Mouse (Mus musculus): ENCODE measurements at regions not wholly inside any gene's neighbourhood (a gene's known extent, or its start where the extent isn't known, plus 50 kb on each side); places are given as distances from the start of the nearest gene placed in this dataset.

DNA sequence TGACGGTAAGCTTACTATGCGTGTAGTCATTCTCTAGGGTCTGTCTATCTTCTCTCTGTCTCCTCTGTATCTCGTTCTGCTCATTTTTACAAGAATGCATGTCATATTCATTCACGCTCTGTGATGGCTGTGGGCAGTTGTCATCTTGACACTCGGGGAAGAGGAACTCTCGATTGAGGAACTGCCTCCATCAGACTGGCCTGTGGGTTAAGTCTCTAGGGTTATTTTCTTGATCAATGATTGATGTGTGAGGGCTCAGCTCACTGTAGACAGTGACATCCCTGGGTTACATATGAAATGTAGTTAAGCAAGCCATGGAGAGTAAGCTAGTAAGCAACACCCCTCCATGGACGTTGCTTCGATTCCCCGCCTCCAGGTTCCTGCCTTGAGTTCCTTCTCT lies 178.0 kb upstream of the Rreb1 start:
- in situ Hi-C loops (cut with MboI; ENCODE audit: unreplicated experiment in 2 of 2): no loop called here

DNA sequence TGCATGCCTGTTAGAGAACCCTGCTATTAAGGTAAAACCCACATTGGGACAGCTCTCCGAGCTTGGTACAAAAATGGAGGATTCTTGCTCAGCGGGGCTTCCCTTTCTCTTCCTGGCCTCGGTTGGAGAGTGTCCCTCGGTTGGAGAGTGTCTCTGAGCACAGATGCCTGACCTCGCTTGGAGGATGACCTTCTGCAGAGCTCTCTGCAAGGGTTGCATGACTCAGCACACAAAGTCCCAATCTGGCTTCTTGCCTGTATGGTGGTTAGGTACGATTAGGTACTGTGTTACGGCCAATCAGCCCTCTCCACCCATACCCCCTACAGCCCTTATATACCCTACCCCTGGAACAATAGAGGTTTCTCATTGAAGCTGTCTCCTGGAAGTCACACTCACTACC lies 177.1 kb upstream of the Rreb1 start:
- in situ Hi-C loops (cut with MboI; ENCODE audit: unreplicated experiment in 2 of 2): no loop called here

DNA sequence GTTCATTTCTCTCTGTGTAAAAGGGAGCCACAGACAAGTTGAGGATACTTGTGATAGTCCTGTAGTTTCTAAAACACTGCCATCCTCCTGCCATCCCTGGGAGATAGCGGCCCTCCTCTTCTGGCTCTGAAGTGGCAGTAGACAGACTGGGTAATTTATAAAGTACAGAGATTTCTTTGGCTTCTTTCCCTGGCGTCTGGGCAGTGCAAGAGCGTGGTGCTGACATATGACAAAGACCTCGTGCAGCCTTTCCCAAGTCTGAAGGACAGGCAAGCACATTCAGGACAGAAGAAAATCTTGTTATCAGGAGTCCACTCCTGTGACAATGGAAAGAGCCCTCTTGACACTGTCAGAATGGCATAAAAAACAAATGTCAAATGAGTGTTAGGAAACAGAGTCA lies 175.9 kb upstream of the Rreb1 start:
- in situ Hi-C loops (cut with MboI; ENCODE audit: unreplicated experiment in 2 of 2): no loop called here

DNA sequence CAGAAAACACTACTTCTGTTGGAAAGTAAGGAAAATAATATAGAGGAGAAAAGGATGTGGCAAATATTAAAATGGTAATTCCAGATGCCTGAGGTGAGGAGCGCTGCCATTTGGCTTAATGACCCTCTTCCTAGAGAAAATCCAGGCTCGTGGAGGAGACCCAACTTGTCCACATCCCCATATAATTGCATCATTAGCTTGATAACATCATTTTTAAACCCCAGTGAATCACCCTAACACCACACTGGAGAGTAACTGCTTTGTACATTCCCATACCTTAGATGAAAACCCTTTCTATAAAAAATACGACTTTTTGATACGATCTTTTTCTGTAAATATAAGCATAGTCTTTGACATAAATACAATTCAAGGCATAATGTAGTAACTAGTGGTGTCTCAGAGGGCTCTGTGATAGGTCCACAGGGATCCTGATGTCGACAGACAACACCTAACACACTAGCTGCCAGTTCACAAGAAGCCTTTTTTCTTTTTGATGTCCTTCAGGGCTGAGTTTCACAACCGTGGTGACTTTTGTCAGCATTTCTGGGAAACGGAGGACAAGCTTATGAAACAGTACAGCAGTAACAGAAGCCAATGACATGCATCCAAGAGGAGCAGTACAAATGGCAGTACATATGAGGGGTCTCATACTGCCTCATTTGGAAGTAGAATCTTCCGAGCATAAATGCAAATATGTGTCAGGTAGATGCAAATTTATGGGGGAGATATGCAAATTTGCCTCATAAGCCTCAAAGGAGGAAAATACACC lies 174.8 kb upstream of the Rreb1 start:
- in situ Hi-C loops (cut with MboI; ENCODE audit: unreplicated experiment in 2 of 2): no loop called here

DNA sequence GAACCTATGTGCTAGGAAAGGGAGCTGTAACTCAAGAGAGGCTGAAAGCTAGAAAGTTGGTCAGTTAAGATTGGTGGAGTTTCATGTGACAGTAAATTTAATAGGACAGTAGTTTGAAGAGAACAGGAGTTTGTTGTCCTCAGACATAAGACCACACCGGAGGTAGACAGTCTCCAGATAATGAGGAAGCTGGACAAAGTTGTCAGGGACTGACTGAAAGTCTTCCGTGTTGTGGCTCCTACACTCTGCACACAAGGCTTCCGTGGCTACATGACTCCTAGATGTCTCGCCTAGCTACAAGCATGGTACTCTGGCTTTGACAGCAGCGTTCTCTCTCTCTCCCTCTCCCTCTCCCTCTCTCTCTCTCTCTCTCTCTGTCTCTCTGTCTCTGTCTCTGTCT lies 171.9 kb upstream of the Rreb1 start:
- in situ Hi-C loops (cut with MboI; ENCODE audit: unreplicated experiment in 2 of 2): no loop called here

DNA sequence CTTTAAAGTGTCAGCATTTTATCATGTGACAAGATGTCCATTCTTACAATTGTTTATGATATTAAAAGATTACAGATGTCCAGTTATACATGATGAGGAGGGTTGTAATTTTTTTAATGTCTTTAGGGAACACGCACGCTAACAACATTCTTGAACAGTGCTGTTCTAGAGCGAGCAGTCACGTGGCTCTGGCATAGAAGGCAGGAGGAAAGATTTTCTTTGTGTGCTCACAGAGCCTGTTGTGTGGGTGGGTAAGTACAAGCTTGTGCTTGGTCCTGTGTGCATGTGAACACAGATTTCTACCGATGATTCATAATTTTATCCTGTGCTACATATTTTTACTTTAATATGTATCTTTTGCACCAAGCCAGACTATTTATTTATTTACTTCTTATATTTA lies 169.1 kb upstream of the Rreb1 start:
- in situ Hi-C loops (cut with MboI; ENCODE audit: unreplicated experiment in 2 of 2): no loop called here

DNA sequence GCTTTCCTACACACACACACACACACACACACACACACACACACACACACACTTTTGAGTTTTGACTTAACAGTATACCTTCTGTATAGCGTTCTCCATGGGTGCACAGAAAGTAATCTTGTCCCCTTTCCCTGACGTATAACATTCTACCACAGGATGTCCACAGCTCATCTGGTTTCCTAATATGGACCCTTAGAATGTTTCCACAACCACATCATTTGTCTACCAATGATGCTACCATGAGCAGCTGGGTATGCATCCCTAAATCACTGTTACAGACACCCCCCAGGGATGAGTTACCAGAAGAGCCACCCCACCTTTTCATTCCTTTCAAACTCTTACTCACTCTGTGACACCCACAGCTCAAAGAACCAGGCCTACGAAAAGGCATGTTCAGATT lies 166.8 kb upstream of the Rreb1 start:
- in situ Hi-C loops (cut with MboI; ENCODE audit: unreplicated experiment in 2 of 2): no loop called here

DNA sequence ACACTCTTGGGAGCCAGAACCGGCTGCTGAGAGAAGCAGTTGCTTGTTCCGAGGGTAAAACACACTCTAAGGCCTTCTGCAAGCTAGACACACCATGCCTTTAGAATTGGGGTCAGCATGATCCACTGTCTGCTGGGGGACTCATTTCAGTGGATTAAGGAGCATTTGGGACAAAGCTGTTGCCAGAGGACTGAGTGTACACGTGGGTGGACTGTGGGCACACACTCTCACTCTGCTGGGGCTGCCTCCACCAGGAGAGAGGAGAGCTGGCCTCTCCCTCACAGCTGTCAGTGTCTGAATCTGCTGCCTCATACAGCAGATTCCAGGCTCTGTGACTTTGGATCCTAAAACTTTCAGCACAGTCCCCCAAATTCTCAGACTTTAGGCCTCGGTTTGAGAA lies 161.2 kb upstream of the Rreb1 start:
- in situ Hi-C loops (cut with MboI; ENCODE audit: unreplicated experiment in 2 of 2): no loop called here

DNA sequence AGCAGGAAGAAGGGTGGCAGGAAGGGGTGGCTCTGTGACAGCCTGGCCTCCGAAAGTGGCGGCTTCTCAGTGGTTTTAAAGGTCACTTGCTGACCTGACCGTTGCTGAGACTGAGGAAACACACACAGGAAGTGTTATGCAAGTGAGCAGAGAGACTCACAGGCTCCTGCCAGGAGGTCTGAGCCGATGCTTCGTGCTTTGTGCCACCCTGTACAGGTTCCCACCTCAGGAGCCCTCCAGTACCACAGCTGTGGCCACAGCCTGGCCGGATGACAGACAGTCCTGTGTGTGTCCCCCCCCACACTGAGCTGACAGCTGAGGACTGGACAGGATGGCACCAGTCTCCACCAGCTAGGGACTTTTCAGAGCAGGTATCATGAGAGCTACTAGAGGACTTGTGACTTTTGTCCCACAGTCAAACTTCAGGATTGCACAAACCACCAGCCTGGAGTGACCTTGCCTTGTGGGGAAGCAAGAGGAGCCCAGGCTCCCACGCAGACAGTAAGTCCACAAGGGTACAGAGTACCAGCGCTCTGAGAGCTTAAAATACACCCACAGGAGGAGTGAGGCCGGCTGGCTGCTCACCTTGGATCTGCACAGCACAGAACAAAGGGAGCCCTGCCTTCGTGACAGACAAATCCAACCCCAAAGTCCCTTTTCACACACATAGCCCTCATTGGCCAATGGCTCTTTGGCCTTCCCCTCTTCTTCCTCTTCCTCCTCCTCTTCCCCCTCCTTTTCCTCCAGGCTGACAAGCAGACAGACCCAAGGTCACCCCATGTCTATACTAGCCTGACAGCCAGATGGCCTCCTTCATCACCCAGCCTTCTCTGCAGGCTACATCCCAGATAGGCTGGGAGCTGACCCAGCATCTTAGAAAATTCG lies 158.1 kb upstream of the Rreb1 start:
- in situ Hi-C loops (cut with MboI; ENCODE audit: unreplicated experiment in 2 of 2): no loop called here

DNA sequence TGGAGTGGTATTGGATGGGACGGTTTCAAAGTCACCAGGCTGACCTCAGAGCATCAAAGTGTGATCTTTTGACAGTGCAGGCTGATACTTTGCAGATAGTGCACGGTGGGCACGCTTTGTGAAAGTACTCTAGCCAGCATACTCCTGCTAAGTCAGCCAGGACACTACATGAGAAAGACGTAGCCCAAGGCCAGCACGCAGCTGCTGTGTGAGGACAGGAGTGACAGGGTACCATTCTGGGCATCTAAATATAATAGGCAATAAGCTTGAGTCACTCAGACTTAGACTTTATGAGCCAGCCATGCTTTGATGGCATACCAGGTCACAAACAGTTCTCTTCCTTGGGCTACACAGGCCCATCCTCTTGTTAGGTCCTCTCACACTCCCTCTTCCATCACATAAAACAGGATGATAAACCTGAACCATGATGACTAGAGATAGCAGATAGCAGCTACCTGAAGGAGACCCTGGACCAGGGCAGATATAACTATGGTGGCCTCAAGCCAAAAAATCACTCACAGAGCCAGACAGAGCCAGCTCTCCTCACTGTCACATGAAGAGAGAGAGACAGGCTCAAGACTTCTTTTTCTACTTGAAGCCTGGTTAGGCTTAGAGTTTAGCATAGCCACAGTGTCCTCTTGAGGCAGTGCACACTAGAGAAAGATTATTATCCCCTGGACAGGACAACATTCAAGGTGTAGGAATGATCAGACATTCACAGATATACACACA lies 156.7 kb upstream of the Rreb1 start:
- in situ Hi-C loops (cut with MboI; ENCODE audit: unreplicated experiment in 2 of 2): no loop called here

DNA sequence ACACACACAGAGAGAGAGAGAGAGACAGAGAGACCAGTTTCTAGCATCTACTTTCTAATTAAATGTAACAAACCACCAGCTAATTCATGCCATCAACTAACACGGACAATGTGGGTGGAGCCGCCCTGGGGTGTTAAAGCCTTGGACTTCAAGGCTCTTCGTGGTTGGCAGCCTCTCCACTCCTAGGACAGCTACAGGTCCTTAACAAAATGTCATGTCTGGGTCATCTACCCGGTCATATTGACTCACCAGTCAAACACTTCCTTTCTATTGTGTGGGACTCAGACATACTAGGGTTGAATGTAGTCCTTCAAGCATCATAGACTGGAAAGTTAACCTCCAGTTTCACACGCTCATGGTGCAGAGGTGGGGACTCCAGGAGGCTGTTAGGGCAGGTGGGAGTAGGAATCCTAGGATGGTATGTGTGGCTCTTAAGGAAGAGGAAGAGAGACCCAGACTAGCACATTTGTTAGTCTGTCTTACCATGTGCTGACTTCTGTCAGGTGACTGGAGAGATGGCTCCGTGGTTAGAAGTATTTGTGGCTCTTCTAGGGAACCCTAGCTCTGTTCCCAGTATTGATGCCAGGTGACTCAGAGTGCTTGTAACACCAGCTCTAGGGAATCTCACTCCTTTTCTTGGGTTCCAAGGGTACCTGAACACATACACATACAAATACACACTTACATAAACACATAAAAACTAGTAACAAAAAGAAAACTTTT lies 155.7 kb upstream of the Rreb1 start:
- in situ Hi-C loops (cut with MboI; ENCODE audit: unreplicated experiment in 2 of 2): no loop called here

DNA sequence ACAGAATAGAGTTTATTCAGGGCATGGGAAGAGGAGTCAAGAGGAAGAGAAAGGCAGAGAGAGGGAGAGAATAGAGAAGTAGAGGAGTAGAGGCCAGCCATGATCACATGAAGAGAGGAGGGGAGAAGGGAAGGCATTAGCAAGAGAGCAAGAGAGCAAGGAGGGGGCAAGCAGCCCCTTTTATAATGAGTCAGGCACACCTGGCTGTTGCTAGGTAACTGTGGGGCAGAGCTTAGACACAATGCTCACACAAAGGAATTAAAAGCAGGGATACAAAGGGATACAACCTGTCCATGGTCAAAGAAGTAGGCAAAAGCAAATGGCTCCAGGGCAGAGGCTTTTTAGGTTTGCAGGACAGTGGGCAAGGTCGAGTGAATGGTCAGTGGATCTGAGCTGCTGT lies 153.5 kb upstream of the Rreb1 start:
- in situ Hi-C loops (cut with MboI; ENCODE audit: unreplicated experiment in 2 of 2): no loop called here

DNA sequence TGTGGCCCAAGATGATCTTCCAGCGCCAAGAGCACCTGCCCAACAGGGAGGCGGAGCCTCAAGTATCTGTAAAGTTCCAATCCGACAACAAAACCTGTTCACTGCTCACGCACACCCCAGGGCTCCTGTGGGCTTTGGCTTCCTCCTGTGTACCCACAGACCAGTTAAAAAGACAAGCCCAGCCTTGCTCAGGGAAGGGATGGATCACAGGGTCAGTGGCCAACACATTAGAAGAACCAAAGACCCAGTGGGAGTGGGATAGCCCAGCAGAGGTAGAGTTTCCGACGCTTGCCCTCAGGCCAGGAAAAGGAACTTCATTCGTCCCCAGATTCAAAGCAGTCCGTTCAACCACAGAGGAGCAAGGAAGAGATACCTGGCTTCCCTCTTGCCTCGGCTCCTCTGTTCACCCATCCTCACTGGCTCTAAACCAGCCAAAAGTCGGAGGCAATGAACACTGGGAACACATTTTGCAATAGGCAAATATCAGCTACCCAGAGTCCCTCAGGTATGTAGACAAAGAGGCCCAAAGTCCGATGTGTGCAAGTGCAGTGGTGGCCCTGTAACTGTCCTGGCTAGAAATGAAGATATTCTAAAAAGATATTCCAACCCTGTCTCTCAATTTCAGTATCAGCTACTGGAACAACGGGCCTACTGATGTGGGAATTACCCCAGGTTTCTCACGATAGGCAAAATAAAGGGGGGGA lies 152.5 kb upstream of the Rreb1 start:
- in situ Hi-C loops (cut with MboI; ENCODE audit: unreplicated experiment in 2 of 2): no loop called here

DNA sequence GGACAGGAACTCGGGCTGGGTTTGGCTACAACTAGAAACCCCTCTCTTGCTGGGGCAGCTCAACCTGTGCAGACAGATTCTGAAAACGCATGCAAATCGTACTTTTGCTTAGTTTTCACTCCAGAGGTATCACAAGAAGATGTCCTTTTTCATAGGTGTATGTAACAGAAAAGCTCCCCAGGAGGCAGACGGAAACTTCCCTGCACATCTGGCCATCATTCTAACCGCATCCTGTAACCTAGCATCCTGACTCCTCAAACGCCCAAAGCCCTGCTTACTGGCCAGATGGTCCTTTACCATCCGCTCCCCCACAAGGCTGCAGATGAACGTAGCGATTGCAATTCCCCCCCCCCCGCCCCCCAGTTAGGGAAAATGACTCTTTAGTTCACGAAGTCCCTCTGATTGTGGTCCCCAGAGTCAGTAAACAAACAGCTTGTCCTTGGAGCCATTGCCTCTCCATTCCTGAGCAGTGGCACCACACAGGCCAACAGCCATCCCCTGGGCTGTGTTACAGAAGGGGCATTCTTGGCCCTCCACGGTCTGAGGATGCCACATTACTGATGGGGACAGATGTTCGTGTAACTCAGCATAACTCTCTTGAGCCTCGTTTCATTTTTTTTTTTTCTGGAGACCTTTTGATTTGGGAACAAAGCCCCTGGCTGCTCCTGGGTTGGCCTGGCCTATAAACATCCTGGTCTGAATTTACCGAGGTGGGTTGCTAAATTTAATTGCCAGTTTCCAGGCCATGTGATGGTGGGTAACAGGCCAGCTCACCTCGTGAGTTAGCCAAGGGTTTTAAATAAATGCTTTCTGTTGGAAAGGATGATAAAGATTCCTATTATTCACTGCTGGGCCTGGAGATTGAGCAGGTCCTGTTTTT lies 149.6 kb upstream of the Rreb1 start:
- in situ Hi-C loops (cut with MboI; ENCODE audit: unreplicated experiment in 2 of 2): no loop called here

DNA sequence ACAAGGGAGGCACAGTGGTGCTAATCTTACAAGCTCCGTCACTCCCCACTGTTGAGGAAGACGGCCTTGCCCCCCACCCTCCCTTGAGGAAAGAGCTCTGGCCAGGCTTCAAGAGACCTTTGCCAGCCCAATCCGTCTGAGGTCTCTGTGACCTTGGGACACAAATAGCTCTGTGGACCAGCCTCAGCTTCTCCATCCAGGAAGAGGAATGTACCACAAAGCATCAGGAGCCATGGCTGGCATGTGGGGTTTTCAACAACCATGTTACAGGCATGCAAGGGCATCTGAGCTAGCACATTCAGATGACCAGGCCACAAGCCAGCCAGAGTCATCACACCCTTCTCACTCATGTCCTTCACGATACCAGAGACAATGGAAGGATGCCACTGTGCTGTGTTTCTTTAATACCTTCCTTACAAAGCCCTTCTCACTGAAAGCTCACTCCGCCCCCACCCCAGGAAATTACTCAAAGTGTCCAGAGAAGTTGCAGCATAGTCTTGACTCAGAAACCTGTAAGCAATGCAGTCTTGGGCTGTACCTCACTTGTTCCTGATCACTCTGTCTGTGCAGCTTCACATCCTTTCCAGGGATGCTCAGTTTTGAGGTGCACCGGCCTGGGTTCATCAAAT lies 148.8 kb upstream of the Rreb1 start:
- in situ Hi-C loops (cut with MboI; ENCODE audit: unreplicated experiment in 2 of 2): no loop called here

DNA sequence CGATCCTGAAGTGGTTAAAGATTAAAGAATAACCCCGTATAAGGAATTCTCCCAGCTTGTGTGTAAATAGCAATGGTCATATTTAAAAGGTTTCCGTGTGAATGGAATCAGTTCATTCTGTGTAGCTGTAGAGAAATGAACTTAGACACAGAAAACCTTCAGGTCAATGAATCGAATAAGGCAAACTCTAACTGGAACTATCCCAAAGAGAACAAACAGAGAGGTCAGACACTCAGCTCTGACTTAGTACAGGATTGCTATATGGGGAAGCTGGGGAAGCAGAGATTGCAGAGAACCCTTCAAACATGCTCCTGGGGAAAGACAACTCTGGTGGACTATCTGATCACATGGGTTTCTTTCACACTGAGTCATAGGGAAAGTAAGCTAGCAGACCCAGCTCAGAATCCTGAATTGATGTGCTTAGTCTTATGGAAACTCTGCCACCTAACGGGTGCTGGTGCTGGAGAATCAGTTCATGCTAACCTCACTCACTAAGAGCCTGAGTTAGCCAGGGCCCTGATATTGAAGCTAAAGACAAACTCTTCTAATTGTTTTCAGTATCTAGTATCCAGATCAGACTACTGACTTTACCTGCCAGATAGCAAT lies 145.3 kb upstream of the Rreb1 start:
- in situ Hi-C loops (cut with MboI; ENCODE audit: unreplicated experiment in 2 of 2): no loop called here

DNA sequence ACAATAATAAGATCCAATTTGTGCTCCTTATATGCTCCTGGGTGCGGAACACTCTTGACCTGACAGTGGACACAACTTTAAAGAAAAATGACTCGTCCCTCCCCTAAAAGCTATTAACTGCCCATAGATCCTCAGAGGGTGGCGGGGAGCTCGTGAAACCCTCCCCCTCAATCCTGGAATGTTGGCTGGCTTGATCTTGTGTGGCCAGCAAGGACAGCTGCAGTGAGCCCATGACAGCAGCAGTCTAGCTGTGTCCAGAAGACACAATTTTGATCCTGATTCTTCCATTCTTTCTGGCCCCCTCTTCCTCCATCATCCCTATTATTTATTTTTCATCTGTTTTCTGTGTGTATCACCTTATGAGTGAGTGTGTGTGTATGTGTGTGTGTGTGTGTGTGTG lies 141.8 kb upstream of the Rreb1 start:
- in situ Hi-C loops (cut with MboI; ENCODE audit: unreplicated experiment in 2 of 2): no loop called here

DNA sequence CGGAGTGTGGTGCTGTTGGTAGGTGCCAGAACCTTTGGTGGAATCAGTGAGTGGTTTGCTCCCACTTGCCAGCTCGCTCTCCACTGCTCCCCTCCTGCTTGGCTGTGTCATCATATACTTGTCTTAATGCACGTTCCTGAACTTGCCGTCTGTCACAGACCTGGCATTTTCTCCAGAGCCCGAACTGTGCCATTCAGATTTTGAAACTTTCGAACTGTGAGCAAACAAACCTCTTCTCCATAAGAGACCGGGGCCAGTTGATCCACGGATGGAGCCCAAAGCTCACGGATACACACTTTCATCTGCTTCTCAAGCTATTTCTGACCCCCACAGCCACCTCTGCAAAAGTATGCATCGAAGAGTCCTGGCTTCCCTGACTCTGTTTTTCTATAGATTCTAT lies 141.0 kb upstream of the Rreb1 start:
- in situ Hi-C loops (cut with MboI; ENCODE audit: unreplicated experiment in 2 of 2): no loop called here

Data from v-Abl transformed pro-B cells (cell line).